Mouse (Mus musculus) heart, embryonic 11.5 days (tissue): ENCODE measurements around the gene Ccdc71l. TPM values are rescaled to one million over a fixed set of nuclear protein-coding genes. Genes with fewer than 3 reads are reported as not detected.

Source experiments
- ATAC-seq: fragments of 200-750 bp; cut with Nextera tagmentation; replicated peaks from 2 replicates; pipeline ENCODE4 v1.8.0; 2017; ENCODE audit warnings: moderate library complexity; ENCODE audit not compliant: insufficient number of reproducible peaks, low FRiP score, low TSS enrichment
- H3K27ac ChIP-seq: fragments of 300-500 bp; sonication (generic); 2 replicates; pipeline ENCODE4 v1.5.1; 2014; ENCODE audit warnings: mild to moderate bottlenecking, low read depth, low read length
- H3K27me3 ChIP-seq: fragments of 300-500 bp; sonication (generic); 2 replicates; pipeline ENCODE4 v1.6.1; 2014; ENCODE audit warnings: mild to moderate bottlenecking, low read length, mixed read lengths; ENCODE audit not compliant: control insufficient read depth, insufficient read depth
- H3K36me3 ChIP-seq: fragments of 300-500 bp; sonication (generic); 2 replicates; pipeline ENCODE4 v1.6.1; 2014; ENCODE audit warnings: mild to moderate bottlenecking, low read length, moderate library complexity, mixed read lengths; ENCODE audit not compliant: control insufficient read depth, insufficient read depth
- H3K4me1 ChIP-seq: fragments of 300-500 bp; sonication (generic); 2 replicates; pipeline ENCODE4 v1.6.1; 2014; ENCODE audit warnings: low read length; ENCODE audit not compliant: control insufficient read depth, insufficient read depth
- H3K4me2 ChIP-seq: fragments of 300-500 bp; sonication (generic); 2 replicates; pipeline ENCODE4 v1.6.1; 2014; ENCODE audit warnings: mild to moderate bottlenecking, moderate library complexity
- H3K4me3 ChIP-seq: fragments of 300-500 bp; sonication (generic); 2 replicates; pipeline ENCODE4 v1.5.1; 2014; ENCODE audit warnings: low read depth, low read length
- H3K9ac ChIP-seq: fragments of 300-500 bp; sonication (generic); 2 replicates; pipeline ENCODE4 v1.6.1; 2014; ENCODE audit warnings: mild to moderate bottlenecking, low read depth, low read length, moderate library complexity
- H3K9me3 ChIP-seq: fragments of 300-500 bp; sonication (generic); replicated peaks from 2 replicates; pipeline ENCODE4 v1.6.1; 2016; ENCODE audit warnings: low read length; ENCODE audit not compliant: control insufficient read depth
- WGBS: fragments of 180-500 bp; shearing (Covaris S2); extraction: QIAGEN DNeasy Blood & Tissue Kit; methylation state at CpG from one replicate; pipeline ENCODE4 v1.1.7; 2014; ENCODE audit not compliant: insufficient replicate concordance; 5-methylcytosine and 5-hydroxymethylcytosine counted together
- polyA plus RNA-seq: library from polyadenylated mRNA; unstranded; fragments of >200 nt; fragmentation: Nextera tagmentation; extraction: Ambion mirVana; gene quantifications from 2 replicates; pipeline ENCODE4 v1.2.1, GENCODE M21; 2014

The Ccdc71l gene
- polyA plus RNA-seq: 3.9 and 4.2 TPM in 2 replicates

- ATAC-seq: peak; percentile 83
- no peaks in the 10 kb centered on the region for H3K36me3 ChIP-seq
- H3K4me2 ChIP-seq: peak within 1 kb of the TSS; percentile 73
- H3K27me3 ChIP-seq: no peaks in the 10 kb centered on the region
- H3K27ac ChIP-seq: peak within 1 kb of the TSS; percentile 96
- peaks cover 6% of the 10 kb centered on the region for H3K4me1 ChIP-seq
- H3K4me3 ChIP-seq: peak within 1 kb of the TSS; percentile 84
- H3K9ac ChIP-seq: peak within 1 kb of the TSS; percentile 90
- no peaks in the 10 kb centered on the region for H3K9me3 ChIP-seq
- WGBS: 1% methylated on average over 52 of the region's 78 CpGs
Observed at GRCm38 (mm10) chr12:32378528-32379295, at the start of gene Ccdc71l. Gene Ccdc71l (plus strand): TSS chr12:32378704.

- Histone ChIP-seq H3K4me3 (no peak overlapping the region), H3K9ac (no peak overlapping the region), H3K4me2 (no peak overlapping the region), H3K4me1 (no peaks in the 10 kb centered on the region), H3K27me3 (no peaks in the 10 kb centered on the region), H3K9me3 (no peaks in the 10 kb centered on the region), H3K36me3 (no peaks in the 10 kb centered on the region), H3K27ac (no peak overlapping the region)
- WGBS: 53% methylated on average over 1 of the region's 1 CpGs
- ATAC-seq: no peak
Observed at GRCm38 (mm10) chr12:32339078-32339477, 39.4 kb upstream of the Ccdc71l start.

GRCm38 (mm10) chr12:32343487-32343886, 35.0 kb upstream of the Ccdc71l start:
- 71% methylated on average over 1 of the region's 1 CpGs for WGBS
- no peak overlapping the region for H3K9ac ChIP-seq
- no peaks in the 10 kb centered on the region for H3K36me3 ChIP-seq
- no peak overlapping the region for H3K27ac ChIP-seq
- no peaks in the 10 kb centered on the region for H3K9me3 ChIP-seq
- no peaks in the 10 kb centered on the region for H3K4me1 ChIP-seq
- H3K4me3 ChIP-seq: no peak overlapping the region
- no peaks in the 10 kb centered on the region for H3K27me3 ChIP-seq
- no peak for ATAC-seq
- no peak overlapping the region for H3K4me2 ChIP-seq

GRCm38 (mm10) chr12:32346121-32346520, 32.4 kb upstream of the Ccdc71l start:
- H3K27me3 ChIP-seq: no peaks in the 10 kb centered on the region
- H3K4me1 ChIP-seq: no peaks in the 10 kb centered on the region
- no peak overlapping the region for H3K4me2 ChIP-seq
- H3K27ac ChIP-seq: no peak overlapping the region
- H3K9ac ChIP-seq: no peak overlapping the region
- WGBS: 82% methylated on average over 4 of the region's 4 CpGs
- H3K36me3 ChIP-seq: no peaks in the 10 kb centered on the region
- no peak overlapping the region for H3K4me3 ChIP-seq
- ATAC-seq: no peak
- H3K9me3 ChIP-seq: no peaks in the 10 kb centered on the region

- Histone ChIP-seq H3K36me3 (no peaks in the 10 kb centered on the region), H3K4me1 (no peaks in the 10 kb centered on the region), H3K27me3 (no peaks in the 10 kb centered on the region), H3K9me3 (no peaks in the 10 kb centered on the region), H3K9ac (no peak overlapping the region), H3K4me2 (no peak overlapping the region), H3K27ac (no peak overlapping the region), H3K4me3 (no peak overlapping the region)
- WGBS: 71% methylated on average over 3 of the region's 3 CpGs
- ATAC-seq: no peak
Observed at GRCm38 (mm10) chr12:32348493-32348892, 30.0 kb upstream of the Ccdc71l start.

- no peak for ATAC-seq
- Histone ChIP-seq H3K27me3 (no peaks in the 10 kb centered on the region), H3K27ac (no peak overlapping the region), H3K4me3 (no peak overlapping the region), H3K9ac (no peak overlapping the region), H3K4me2 (no peak overlapping the region), H3K9me3 (peaks cover 3% of the 10 kb centered on the region; the same call in 1 of the 2 replicates), H3K4me1 (no peaks in the 10 kb centered on the region), H3K36me3 (no peaks in the 10 kb centered on the region)
- 42% methylated on average over 1 of the region's 1 CpGs for WGBS
Observed at GRCm38 (mm10) chr12:32351874-32352273, 26.6 kb upstream of the Ccdc71l start.

- peak; percentile 81 for ATAC-seq
- Histone ChIP-seq H3K4me1 (peaks cover 6% of the 10 kb centered on the region), H3K36me3 (no peaks in the 10 kb centered on the region), H3K4me2 (peak overlapping the region; percentile 73), H3K9ac (peak overlapping the region; percentile 90), H3K9me3 (no peaks in the 10 kb centered on the region), H3K27me3 (no peaks in the 10 kb centered on the region), H3K27ac (peak overlapping the region; percentile 96), H3K4me3 (peak overlapping the region; percentile 84)
- WGBS: under 1% methylated on average over 43 of the region's 67 CpGs
Observed at GRCm38 (mm10) chr12:32379296-32379725, 807 bp downstream of the Ccdc71l start.

GRCm38 (mm10) chr12:32379731-32380130, 1.2 kb downstream of the Ccdc71l start:
- no peaks in the 10 kb centered on the region for H3K27me3 ChIP-seq
- no peak for ATAC-seq
- H3K27ac ChIP-seq: peak overlapping the region; percentile 96
- WGBS: 3% methylated on average over 28 of the region's 28 CpGs
- H3K9me3 ChIP-seq: no peaks in the 10 kb centered on the region
- peak overlapping the region; percentile 90 for H3K9ac ChIP-seq
- peak overlapping the region; percentile 73 for H3K4me2 ChIP-seq
- peak overlapping the region; percentile 84 for H3K4me3 ChIP-seq
- H3K4me1 ChIP-seq: peaks cover 6% of the 10 kb centered on the region
- no peaks in the 10 kb centered on the region for H3K36me3 ChIP-seq

GRCm38 (mm10) chr12:32380457-32380856, 2.0 kb downstream of the Ccdc71l start:
- Histone ChIP-seq H3K4me1 (peaks cover 6% of the 10 kb centered on the region), H3K27me3 (no peaks in the 10 kb centered on the region), H3K4me3 (peak overlapping the region; percentile 84), H3K36me3 (no peaks in the 10 kb centered on the region), H3K4me2 (peak overlapping the region; percentile 67), H3K9me3 (no peaks in the 10 kb centered on the region), H3K9ac (no peak overlapping the region), H3K27ac (no peak overlapping the region)
- 67% methylated on average over 3 of the region's 3 CpGs for WGBS
- no peak for ATAC-seq
